Comparison of ENCODE assay signal across 9 mouse cellular contexts in genomic region chr2:160806091-160806521, GRCm38 (mm10).
DNase-seq lines count a peak whose midpoint lies in the region; ATAC-seq lines count a peak whose summit lies in the region.
"Had no signal": no experiment of that assay in that cellular context is flagged by ENCODE, and none has a peak within 500 bp of the region (broad histone marks: within the 10 kb centered on the region; RNA-seq: fewer than 3 reads in every experiment).

No protein-coding gene starts in this region.

- peak overlapping the region; percentile 83 for H3K27ac ChIP-seq in brown adipose tissue, adult 24 weeks (replicated peaks; ENCODE audit: low read depth, low read length)
- peak overlapping the region; percentile 70 to 75; a peak in 3 of 4 replicates for H3K27ac ChIP-seq in heart, embryonic 14.5 days (replicated peaks in 1 of 2; ENCODE audit: control insufficient read depth in 1 of 2, insufficient read depth in 1 of 2, low read depth in 2 of 2, low read length in 2 of 2)
- no peak overlapping the region for H3K27ac ChIP-seq in midbrain, embryonic 11.5 days (ENCODE audit: low read depth, low read length)
- H3K27ac ChIP-seq: liver, embryonic 14.5 days had no signal

- H3K9me3 ChIP-seq in heart, embryonic 14.5 days (ENCODE audit: control insufficient read depth, low read length), result no peaks in the 10 kb centered on the region
- H3K9me3 ChIP-seq in midbrain, embryonic 11.5 days (ENCODE audit: control insufficient read depth, low read length), result no peaks in the 10 kb centered on the region

- H3K4me3 ChIP-seq in brown adipose tissue, adult 24 weeks (ENCODE audit: insufficient read depth, low read depth, low read length), result no peak overlapping the region
- no peak overlapping the region for H3K4me3 ChIP-seq in heart, embryonic 14.5 days (ENCODE audit: control insufficient read depth in 1 of 2, insufficient read depth in 1 of 2, low read depth in 1 of 2, low read length in 2 of 2)
- H3K4me3 ChIP-seq in midbrain, embryonic 11.5 days (ENCODE audit: low read depth, low read length), result no peak overlapping the region

- no peaks in the 10 kb centered on the region for H3K27me3 ChIP-seq in heart, embryonic 14.5 days (ENCODE audit: control insufficient read depth, insufficient read depth, low read length)
- no peaks in the 10 kb centered on the region for H3K27me3 ChIP-seq in midbrain, embryonic 11.5 days (ENCODE audit: control insufficient read depth, insufficient read depth, low read length)

- 0 out of 2 replicates have a peak, but pooled peaks have one; percentile 26 for ATAC-seq in heart, embryonic 14.5 days (ENCODE audit: insufficient number of reproducible peaks, insufficient read depth, low FRiP score, low read depth)
- ATAC-seq in midbrain, embryonic 11.5 days (ENCODE audit: low FRiP score), result no peak
- ATAC-seq in megakaryocyte, adult 5-6 weeks (ENCODE audit: poor library complexity, severe bottlenecking), result no peak

- H3K9ac ChIP-seq in heart, embryonic 14.5 days (ENCODE audit: low read length), result no peak overlapping the region
- no peak overlapping the region for H3K9ac ChIP-seq in midbrain, embryonic 11.5 days (ENCODE audit: low read length)
- H3K9ac ChIP-seq: liver, embryonic 14.5 days had no signal

- intact Hi-C loops in left cerebral cortex, postnatal 25 days (cut with DNase I), result loop anchor here (5.0 kb wide), 1 partner anchor 66 kb away; the partner anchor contains the start of gene Zhx3

- H3K4me1 ChIP-seq in brown adipose tissue, adult 24 weeks (ENCODE audit: control insufficient read depth, insufficient read depth, insufficient read length, low read length), result peaks cover 22% of the 10 kb centered on the region
- H3K4me1 ChIP-seq in heart, embryonic 14.5 days (ENCODE audit: control insufficient read depth in 2 of 2, insufficient read depth in 2 of 2, low read length in 2 of 2), result peaks cover 5 to 13% of the 10 kb centered on the region in 2 experiments; a peak in 3 of 4 replicates
- no peaks in the 10 kb centered on the region for H3K4me1 ChIP-seq in midbrain, embryonic 11.5 days (ENCODE audit: control insufficient read depth, insufficient read depth, low read length)

- DNase-seq in left cerebral cortex, adult 18-20 months (ENCODE audit: low spot score in 2 of 2), result peak; percentile 14 to 34
- no peak for DNase-seq in left cerebral cortex, adult 11 months (ENCODE audit: low spot score)
- peak; percentile 23 to 51 for DNase-seq in left cerebral cortex, postnatal 25 days (ENCODE audit: low spot score in 2 of 2)
- no peak for DNase-seq in yolk sac, embryonic 10.5 days (ENCODE audit: low spot score)
- DNase-seq in midbrain, embryonic 11.5 days (ENCODE audit: low spot score, missing footprints), result no peak

- H3K4me2 ChIP-seq in heart, embryonic 14.5 days (ENCODE audit: low read length), result no peak overlapping the region
- H3K4me2 ChIP-seq in midbrain, embryonic 11.5 days, result no peak overlapping the region

- WGBS in heart, embryonic 14.5 days, result 8% methylated on average over 3 of the region's 3 CpGs
- WGBS in midbrain, embryonic 11.5 days, result 79% methylated on average over 3 of the region's 3 CpGs

- no peaks in the 10 kb centered on the region for H3K36me3 ChIP-seq in heart, embryonic 14.5 days (ENCODE audit: control insufficient read depth, insufficient read depth, low read length)
- H3K36me3 ChIP-seq in midbrain, embryonic 11.5 days (ENCODE audit: control insufficient read depth, insufficient read depth, low read length), result no peaks in the 10 kb centered on the region

Comparison
In these comparisons a context has a peak if more than half of its experiments do, and no peak if none do; other contexts are left out.
1. DNase-seq: peak in left cerebral cortex, adult 18-20 months (2 of 2) and left cerebral cortex, postnatal 25 days (2 of 2); none in left cerebral cortex, adult 11 months (single experiment), yolk sac, embryonic 10.5 days (single experiment) and midbrain, embryonic 11.5 days (single experiment).